Mouse (Mus musculus) kidney, adult 2 months (tissue): ENCODE results near the gene Pkn3.

Experiments used
- CTCF ChIP-seq: fragments of 200-500 bp; conservative IDR thresholded peaks from 2 replicates; pipeline ENCODE4 v1.5.1; 2011; ENCODE audit warnings: low read depth, mild to moderate bottlenecking, control low read depth, low read length, moderate library complexity, mixed read lengths; ENCODE audit not compliant: insufficient read depth, insufficient read length
- POLR2A ChIP-seq: fragments of 200-500 bp; IDR thresholded peaks from one replicate; pipeline ENCODE4 v1.6.1; 2011; ENCODE audit warnings: low read depth, low read length, control low read depth

DNA sequence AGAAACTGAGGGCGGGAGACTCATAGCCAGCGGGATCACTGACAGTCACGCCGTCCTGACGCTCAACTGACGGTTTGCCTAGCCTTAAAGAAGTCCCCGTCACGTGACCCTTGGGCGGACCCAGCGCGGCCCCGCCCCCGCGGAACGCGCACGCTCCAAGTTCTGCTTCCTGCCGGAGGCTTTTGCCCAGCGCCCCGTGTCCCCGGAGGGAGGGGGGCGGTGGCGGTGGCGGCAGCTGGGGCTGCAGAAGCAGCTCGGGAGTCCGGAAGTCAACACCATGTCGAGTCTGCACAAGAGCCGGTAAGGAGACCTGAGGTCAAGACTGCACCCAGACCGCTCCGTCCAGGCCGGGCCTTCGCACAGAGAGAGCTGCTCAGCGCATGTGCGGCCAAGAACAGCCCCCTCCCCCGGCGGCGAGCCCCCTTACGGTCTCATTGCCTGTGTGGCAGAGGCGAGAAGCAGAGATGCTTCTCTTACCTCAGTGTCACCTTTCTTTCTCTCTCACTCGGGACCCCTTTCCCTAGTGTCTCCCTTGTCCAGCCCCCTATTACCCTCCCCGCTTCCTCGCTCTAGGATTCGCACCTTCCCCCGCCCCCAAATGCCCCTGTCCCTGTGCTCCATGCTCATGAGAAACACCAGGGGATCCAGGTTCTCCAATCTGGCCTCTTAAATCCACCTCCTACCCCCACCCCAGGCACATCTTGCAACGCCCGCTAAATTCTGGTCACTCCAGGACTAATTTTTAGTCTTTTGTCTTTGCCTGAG is 56.3 kb downstream of the Pkn3 start, which contains the start of gene Tbc1d13:
- TF ChIP-seq POLR2A (peak; percentile 97), CTCF (no peak)
